Mouse (Mus musculus): Measurements from ENCODE around the gene Tmem132d. TPM values are rescaled to one million over a fixed set of nuclear protein-coding genes. Genes with fewer than 3 reads are reported as not detected.

Gene Tmem132d
- polyA plus RNA-seq, 1 experiment, result not detected

DNA sequence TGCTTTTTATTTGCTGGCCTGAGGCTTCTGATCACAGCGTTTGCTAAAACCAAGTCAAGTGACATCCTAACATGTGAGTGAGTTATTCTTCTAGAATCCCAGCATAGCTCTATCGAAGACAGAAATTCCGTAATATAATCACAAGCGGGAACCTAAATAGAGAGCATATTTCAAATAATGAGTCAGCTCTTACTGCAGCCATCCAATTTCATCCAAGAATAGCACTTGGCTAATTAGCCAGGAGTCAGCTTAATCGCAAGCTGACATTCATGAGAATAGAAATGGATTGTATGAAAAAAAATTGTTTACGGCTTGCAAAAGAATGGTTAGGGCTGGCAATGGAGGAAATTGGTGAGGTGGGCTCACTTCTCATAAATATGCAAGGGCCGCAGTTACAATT lies 63.8 kb downstream of the Tmem132d start:
- no peak for TF ChIP-seq FLI1 (IDR thresholded peaks at IDR 0.05; ENCODE audit: low read length)
- TF ChIP-seq GATA1 (IDR thresholded peaks at IDR 0.05; ENCODE audit: borderline replicate concordance, low read length), result no peak
- no peaks in the 10 kb centered on the region for H3K36me3 ChIP-seq (replicated peaks; ENCODE audit: low read length)
- H3K4me3 ChIP-seq (replicated peaks), result no peak overlapping the region
- no peaks in the 10 kb centered on the region for H3K4me1 ChIP-seq
- no peaks in the 10 kb centered on the region for H3K27me3 ChIP-seq (replicated peaks)
- H3K9me3 ChIP-seq, result peaks cover 70% of the 10 kb centered on the region

DNA sequence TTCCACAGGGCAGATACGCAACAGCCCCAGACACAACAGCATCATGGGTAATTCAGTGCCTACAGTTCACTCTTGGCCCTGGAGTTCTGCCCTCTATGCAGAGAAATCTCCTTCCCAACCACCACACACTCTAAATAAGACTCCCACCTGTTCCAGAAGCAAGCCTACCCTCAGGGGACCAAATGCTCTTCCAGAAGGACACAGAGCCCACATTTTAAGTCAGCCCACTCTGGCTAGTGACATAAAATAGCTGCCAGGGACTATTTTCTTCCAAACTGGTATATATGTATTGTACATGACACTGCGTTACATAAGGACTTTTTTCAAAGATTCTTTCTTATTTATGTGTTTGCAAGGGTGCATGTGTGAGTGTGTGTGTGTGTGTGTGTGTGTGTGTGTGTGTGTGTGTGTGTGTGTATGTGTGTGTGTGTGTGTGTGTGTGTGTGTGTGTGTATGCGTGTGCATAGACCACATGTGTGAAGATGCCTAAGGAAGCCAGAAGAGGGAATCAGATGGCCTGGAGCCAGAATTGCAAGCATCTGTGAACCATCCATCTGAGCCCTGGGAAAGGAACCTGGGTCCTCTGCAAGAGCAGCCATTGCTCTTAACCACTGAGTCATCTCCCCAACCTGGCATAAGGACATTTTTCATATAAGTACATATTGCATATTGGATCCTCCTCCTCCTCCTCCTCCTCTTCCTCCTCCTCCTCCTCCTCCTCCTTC lies 67.5 kb downstream of the Tmem132d start:
- no peak for TF ChIP-seq GATA1 (IDR thresholded peaks at IDR 0.05; ENCODE audit: borderline replicate concordance, low read length)
- H3K36me3 ChIP-seq (replicated peaks; ENCODE audit: low read length), result no peaks in the 10 kb centered on the region
- H3K4me1 ChIP-seq, result no peaks in the 10 kb centered on the region
- no peak overlapping the region for H3K4me3 ChIP-seq (replicated peaks)
- peaks cover 66% of the 10 kb centered on the region for H3K9me3 ChIP-seq
- H3K27me3 ChIP-seq (replicated peaks), result no peaks in the 10 kb centered on the region

- no peak overlapping the region for H3K4me3 ChIP-seq (replicated peaks)
- no peaks in the 10 kb centered on the region for H3K27me3 ChIP-seq (replicated peaks)
- TF ChIP-seq FLI1 (IDR thresholded peaks at IDR 0.05; ENCODE audit: low read length) (no peak), GATA1 (IDR thresholded peaks at IDR 0.05; ENCODE audit: borderline replicate concordance, low read length) (no peak)
- H3K36me3 ChIP-seq (replicated peaks; ENCODE audit: low read length), result no peaks in the 10 kb centered on the region
- no peaks in the 10 kb centered on the region for H3K4me1 ChIP-seq
- peaks cover 80% of the 10 kb centered on the region for H3K9me3 ChIP-seq
These were observed 71.8 kb downstream of the Tmem132d start for GRCm38 (mm10) chr5:128360946-128361675.

DNA sequence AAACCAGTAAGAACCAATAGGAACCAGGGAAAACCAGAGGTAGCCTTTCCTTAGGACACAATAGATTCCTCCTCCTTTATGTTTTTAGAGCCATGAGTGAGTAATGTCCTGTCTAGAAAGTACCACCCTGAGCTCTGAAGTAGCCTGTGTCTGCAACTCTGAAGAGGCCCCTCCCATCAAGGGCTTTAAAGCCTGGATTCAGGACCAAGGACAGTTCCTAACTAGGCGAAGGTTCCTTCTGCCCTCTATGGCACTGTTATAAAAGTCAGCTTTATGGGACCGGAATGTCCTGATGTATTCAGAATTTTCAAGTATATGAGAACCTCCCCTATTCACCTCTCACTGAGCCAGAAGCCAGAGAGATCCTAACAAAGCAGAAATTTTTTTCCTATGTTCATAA lies 84.0 kb downstream of the Tmem132d start:
- Histone ChIP-seq H3K4me1 (no peaks in the 10 kb centered on the region), H3K27me3 (replicated peaks) (no peaks in the 10 kb centered on the region), H3K9me3 (peaks cover 80% of the 10 kb centered on the region), H3K36me3 (replicated peaks; ENCODE audit: low read length) (no peaks in the 10 kb centered on the region), H3K4me3 (replicated peaks) (no peak overlapping the region)
- TF ChIP-seq FLI1 (IDR thresholded peaks at IDR 0.05; ENCODE audit: low read length) (no peak), GATA1 (IDR thresholded peaks at IDR 0.05; ENCODE audit: borderline replicate concordance, low read length) (no peak)

GRCm38 (mm10) chr5:128336841-128337240 lies 96.0 kb downstream of the Tmem132d start:
- Histone ChIP-seq H3K4me3 (replicated peaks) (no peak overlapping the region), H3K27me3 (replicated peaks) (no peaks in the 10 kb centered on the region), H3K4me1 (no peaks in the 10 kb centered on the region), H3K36me3 (replicated peaks; ENCODE audit: low read length) (no peaks in the 10 kb centered on the region), H3K9me3 (peaks cover 92% of the 10 kb centered on the region)
- no peak for TF ChIP-seq GATA1 (IDR thresholded peaks at IDR 0.05; ENCODE audit: borderline replicate concordance, low read length)
- TF ChIP-seq FLI1 (IDR thresholded peaks at IDR 0.05; ENCODE audit: low read length), result no peak

- H3K27me3 ChIP-seq (replicated peaks), result no peaks in the 10 kb centered on the region
- no peaks in the 10 kb centered on the region for H3K36me3 ChIP-seq (replicated peaks; ENCODE audit: low read length)
- H3K9me3 ChIP-seq, result peaks cover 77% of the 10 kb centered on the region
- H3K4me1 ChIP-seq, result no peaks in the 10 kb centered on the region
- peak overlapping the region; percentile 60 for H3K4me3 ChIP-seq (replicated peaks)
- TF ChIP-seq GATA1 (IDR thresholded peaks at IDR 0.05; ENCODE audit: borderline replicate concordance, low read length), result no peak
- no peak for TF ChIP-seq FLI1 (IDR thresholded peaks at IDR 0.05; ENCODE audit: low read length)
These were observed 100.1 kb downstream of the Tmem132d start for GRCm38 (mm10) chr5:128332766-128333165.

- TF ChIP-seq GATA1 (IDR thresholded peaks at IDR 0.05; ENCODE audit: borderline replicate concordance, low read length) (no peak), FLI1 (IDR thresholded peaks at IDR 0.05; ENCODE audit: low read length) (no peak)
- no peak overlapping the region for H3K4me3 ChIP-seq (replicated peaks)
- peaks cover 54% of the 10 kb centered on the region for H3K9me3 ChIP-seq
- H3K4me1 ChIP-seq, result no peaks in the 10 kb centered on the region
- H3K27me3 ChIP-seq (replicated peaks), result no peaks in the 10 kb centered on the region
- H3K36me3 ChIP-seq (replicated peaks; ENCODE audit: low read length), result no peaks in the 10 kb centered on the region
These were observed 102.5 kb downstream of the Tmem132d start for GRCm38 (mm10) chr5:128330351-128330750.

DNA sequence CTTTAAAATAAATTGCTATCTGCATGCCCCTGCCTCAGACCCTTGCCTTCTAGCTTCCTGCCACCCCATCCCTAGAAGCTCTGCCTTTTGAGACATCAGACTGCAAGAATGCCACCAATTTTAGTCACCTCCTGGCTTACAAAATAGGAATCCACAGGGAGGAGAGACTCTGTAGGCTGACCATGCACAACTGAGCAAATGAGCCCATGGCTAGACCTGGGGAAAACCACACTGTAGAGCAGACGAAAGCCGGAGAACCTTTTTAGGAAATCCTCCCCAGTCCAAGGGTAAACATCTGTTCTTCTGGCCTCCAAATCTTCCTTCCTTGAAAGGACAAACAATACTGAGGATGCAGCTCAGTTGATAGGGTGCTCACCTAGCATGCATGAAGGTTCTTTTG lies 130.5 kb downstream of the Tmem132d start:
- H3K4me1 ChIP-seq, result no peaks in the 10 kb centered on the region
- H3K27me3 ChIP-seq (replicated peaks), result no peaks in the 10 kb centered on the region
- H3K9me3 ChIP-seq, result peaks cover 89% of the 10 kb centered on the region
- H3K36me3 ChIP-seq (replicated peaks; ENCODE audit: low read length), result no peaks in the 10 kb centered on the region
- no peak overlapping the region for H3K4me3 ChIP-seq (replicated peaks)
- no peak for TF ChIP-seq GATA1 (IDR thresholded peaks at IDR 0.05; ENCODE audit: borderline replicate concordance, low read length)
- TF ChIP-seq FLI1 (IDR thresholded peaks at IDR 0.05; ENCODE audit: low read length), result no peak

DNA sequence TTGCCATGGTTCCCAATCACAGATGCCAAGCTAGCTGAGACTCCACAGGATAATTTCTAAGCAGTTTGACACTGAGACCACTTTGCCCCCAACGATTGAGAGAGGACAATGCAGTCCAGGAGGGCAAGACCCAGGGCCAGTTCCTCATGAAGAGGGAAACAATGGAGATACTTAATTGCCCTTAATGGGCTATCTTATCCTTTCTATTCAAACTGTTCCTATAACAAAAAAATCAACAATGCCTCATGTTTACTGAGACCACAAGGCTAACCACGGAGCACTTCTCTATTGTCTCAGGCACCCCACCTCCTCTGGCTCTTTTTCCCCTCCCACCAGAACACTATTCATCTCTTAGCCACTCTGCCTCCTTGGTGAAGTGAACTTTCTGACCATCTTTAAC lies 141.7 kb downstream of the Tmem132d start:
- no peaks in the 10 kb centered on the region for H3K4me1 ChIP-seq
- no peaks in the 10 kb centered on the region for H3K27me3 ChIP-seq (replicated peaks)
- H3K9me3 ChIP-seq, result peaks cover 72% of the 10 kb centered on the region
- no peak overlapping the region for H3K4me3 ChIP-seq (replicated peaks)
- H3K36me3 ChIP-seq (replicated peaks; ENCODE audit: low read length), result no peaks in the 10 kb centered on the region
- TF ChIP-seq GATA1 (IDR thresholded peaks at IDR 0.05; ENCODE audit: borderline replicate concordance, low read length) (no peak), FLI1 (IDR thresholded peaks at IDR 0.05; ENCODE audit: low read length) (no peak)

- Histone ChIP-seq H3K9me3 (peaks cover 97% of the 10 kb centered on the region), H3K4me3 (replicated peaks) (no peak overlapping the region), H3K36me3 (replicated peaks; ENCODE audit: low read length) (no peaks in the 10 kb centered on the region), H3K27me3 (replicated peaks) (no peaks in the 10 kb centered on the region), H3K4me1 (no peaks in the 10 kb centered on the region)
- TF ChIP-seq GATA1 (IDR thresholded peaks at IDR 0.05; ENCODE audit: borderline replicate concordance, low read length) (no peak), FLI1 (IDR thresholded peaks at IDR 0.05; ENCODE audit: low read length) (no peak)
These were observed 159.6 kb downstream of the Tmem132d start for GRCm38 (mm10) chr5:128273255-128273654.

Measured in megakaryocyte, embryonic 14.5 days (primary cell).